Mouse (Mus musculus) limb, embryonic 11.5 days (tissue): ENCODE results near the gene Zc3h12a. TPM values are rescaled to one million over a fixed set of nuclear protein-coding genes. Genes with fewer than 3 reads are reported as not detected.

Experiments used
- ATAC-seq: fragments of 200-750 bp; cut with Nextera tagmentation; 2 replicates; pipeline ENCODE4 v1.8.0; 2017; ENCODE audit warnings: low read depth; ENCODE audit not compliant: insufficient number of reproducible peaks, low FRiP score, low TSS enrichment
- DNase-seq: peaks from one replicate; pipeline ENCODE4 v3.0.0-alpha.2; 2015; ENCODE audit warnings: low spot score
- H3K27ac ChIP-seq: fragments of 300-500 bp; sonication (generic); replicated peaks from 2 replicates; pipeline ENCODE4 v1.5.1; 2014; ENCODE audit warnings: low read depth, mild to moderate bottlenecking, low read length
- H3K27me3 ChIP-seq: fragments of 300-500 bp; sonication (generic); 2 replicates; pipeline ENCODE4 v1.6.1; 2014; ENCODE audit warnings: mild to moderate bottlenecking, low read length, mixed read lengths; ENCODE audit not compliant: control insufficient read depth, insufficient read depth
- H3K36me3 ChIP-seq: fragments of 300-500 bp; sonication (generic); 2 replicates; pipeline ENCODE4 v1.6.1; 2014; ENCODE audit warnings: mild to moderate bottlenecking, low read length, moderate library complexity, mixed read lengths; ENCODE audit not compliant: control insufficient read depth, insufficient read depth
- H3K4me1 ChIP-seq: fragments of 300-500 bp; sonication (generic); 2 replicates; pipeline ENCODE4 v1.6.1; 2014; ENCODE audit warnings: low read length, mixed read lengths; ENCODE audit not compliant: control insufficient read depth, insufficient read depth
- H3K4me2 ChIP-seq: fragments of 300-500 bp; sonication (generic); 2 replicates; pipeline ENCODE4 v1.6.1; 2014; ENCODE audit warnings: low read depth, mild to moderate bottlenecking, moderate library complexity; ENCODE audit not compliant: severe bottlenecking
- H3K4me3 ChIP-seq: fragments of 300-500 bp; sonication (generic); 2 replicates; pipeline ENCODE4 v1.5.1; 2014; ENCODE audit warnings: low read depth, low read length
- H3K9ac ChIP-seq: fragments of 300-500 bp; sonication (generic); 2 replicates; pipeline ENCODE4 v1.6.1; 2014; ENCODE audit warnings: mild to moderate bottlenecking, low read length
- H3K9me3 ChIP-seq: fragments of 300-500 bp; sonication (generic); 2 replicates; pipeline ENCODE4 v1.6.1; 2016; ENCODE audit warnings: low read length; ENCODE audit not compliant: control insufficient read depth
- WGBS: fragments of 180-500 bp; shearing (Covaris S2); extraction: QIAGEN DNeasy Blood & Tissue Kit; methylation state at CpG from one replicate; pipeline ENCODE4 v1.1.7; 2014; 5-methylcytosine and 5-hydroxymethylcytosine counted together
- polyA plus RNA-seq: library from polyadenylated mRNA; unstranded; fragments of >200 nt; fragmentation: Nextera tagmentation; extraction: Ambion mirVana; gene quantifications from 2 replicates; pipeline ENCODE4 v1.2.1, GENCODE M21; 2014

Zc3h12a gene
- polyA plus RNA-seq, 1 experiment from 2014 or later, result 0.63 TPM

DNA sequence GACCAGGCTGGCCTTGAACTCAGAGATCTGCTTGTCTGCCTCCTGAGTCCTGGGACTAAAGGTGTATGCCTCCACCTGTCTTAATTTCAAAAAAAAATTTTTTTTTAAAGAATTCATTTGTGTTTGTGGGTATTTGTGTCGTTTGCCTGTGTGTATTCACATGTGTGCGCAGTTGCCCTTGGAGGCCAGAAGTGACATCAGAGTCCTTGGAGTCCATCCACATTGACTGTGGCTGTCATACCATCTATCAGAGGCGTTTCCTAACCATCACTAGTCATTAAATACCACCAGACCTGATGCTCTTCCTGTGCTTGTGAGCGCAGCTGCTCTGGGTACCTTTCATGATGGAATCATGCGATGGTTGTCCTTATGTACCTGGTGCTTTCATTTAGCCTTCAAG, 28.0 kb upstream of the Zc3h12a start:
- ATAC-seq (no peak), DNase-seq (no peak)
- H3K4me1 ChIP-seq, result no peaks in the 10 kb centered on the region
- no peaks in the 10 kb centered on the region for H3K27me3 ChIP-seq
- WGBS, result 85% methylated on average over 5 of the region's 5 CpGs
- no peak overlapping the region for H3K27ac ChIP-seq
- no peaks in the 10 kb centered on the region for H3K9me3 ChIP-seq
- H3K9ac ChIP-seq, result no peak overlapping the region
- H3K4me2 ChIP-seq, result no peak overlapping the region
- H3K36me3 ChIP-seq, result no peaks in the 10 kb centered on the region
- H3K4me3 ChIP-seq, result no peak overlapping the region

DNA sequence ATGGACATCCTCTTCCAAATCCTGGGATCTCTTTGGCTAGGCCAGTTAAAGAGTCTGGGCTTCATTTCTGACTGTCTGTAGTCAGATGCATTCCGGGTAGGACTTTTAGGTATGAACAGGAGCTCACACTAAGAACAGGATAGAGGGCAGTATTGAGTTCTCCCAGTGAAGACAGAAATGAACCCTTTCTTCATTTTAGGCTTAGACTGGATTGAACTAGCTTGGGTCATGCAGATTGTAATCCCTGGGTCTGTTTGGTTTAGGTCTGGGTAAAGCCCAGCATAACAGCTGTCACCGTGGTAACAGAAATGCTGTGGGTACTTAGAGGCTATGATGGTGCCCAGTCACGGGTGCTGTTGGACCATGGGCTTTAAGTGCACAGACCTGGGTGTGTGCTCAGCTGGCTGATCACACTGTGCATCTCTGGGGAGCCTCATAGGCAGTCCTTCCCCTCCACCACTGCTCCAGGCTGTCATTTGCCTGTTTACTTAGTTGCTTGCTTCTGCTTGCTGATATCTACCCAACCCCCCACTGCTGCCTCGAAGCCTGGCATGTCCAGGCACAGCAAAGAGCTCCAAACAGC, 26.1 kb upstream of the Zc3h12a start:
- no peaks in the 10 kb centered on the region for H3K36me3 ChIP-seq
- ATAC-seq, result no peak
- no peaks in the 10 kb centered on the region for H3K9me3 ChIP-seq
- no peak overlapping the region for H3K9ac ChIP-seq
- H3K4me2 ChIP-seq, result no peak overlapping the region
- DNase-seq, result no peak
- 72% methylated on average over 4 of the region's 4 CpGs for WGBS
- no peak overlapping the region for H3K4me3 ChIP-seq
- H3K27me3 ChIP-seq, result no peaks in the 10 kb centered on the region
- peaks cover 11% of the 10 kb centered on the region; the same call in 1 of the 2 replicates for H3K4me1 ChIP-seq
- no peak overlapping the region for H3K27ac ChIP-seq

DNA sequence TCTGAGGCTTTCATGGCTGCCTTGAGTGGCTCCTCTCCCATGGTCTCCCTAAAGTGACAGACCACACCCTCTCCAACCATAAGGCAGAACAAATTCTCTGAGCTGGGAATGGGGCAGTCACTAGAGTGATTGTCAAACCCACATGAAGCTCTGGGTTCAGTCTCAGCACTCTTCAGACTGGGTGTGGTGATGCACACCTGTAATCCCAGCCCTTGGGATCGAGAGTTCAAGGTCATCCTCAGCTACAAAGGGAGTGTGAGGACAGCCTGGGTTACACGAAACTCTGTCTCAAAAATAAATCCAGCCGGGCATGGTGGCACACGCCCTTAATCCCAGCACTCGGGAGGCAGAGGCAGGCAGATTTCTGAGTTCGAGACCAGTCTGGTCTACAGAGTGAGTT, 24.8 kb upstream of the Zc3h12a start:
- Histone ChIP-seq H3K4me1 (peaks cover 11% of the 10 kb centered on the region; the same call in 1 of the 2 replicates), H3K36me3 (no peaks in the 10 kb centered on the region), H3K9me3 (no peaks in the 10 kb centered on the region), H3K4me2 (no peak overlapping the region), H3K27ac (no peak overlapping the region), H3K27me3 (no peaks in the 10 kb centered on the region), H3K4me3 (no peak overlapping the region), H3K9ac (no peak overlapping the region)
- no peak for ATAC-seq
- DNase-seq, result no peak
- 87% methylated on average over 6 of the region's 6 CpGs for WGBS

DNA sequence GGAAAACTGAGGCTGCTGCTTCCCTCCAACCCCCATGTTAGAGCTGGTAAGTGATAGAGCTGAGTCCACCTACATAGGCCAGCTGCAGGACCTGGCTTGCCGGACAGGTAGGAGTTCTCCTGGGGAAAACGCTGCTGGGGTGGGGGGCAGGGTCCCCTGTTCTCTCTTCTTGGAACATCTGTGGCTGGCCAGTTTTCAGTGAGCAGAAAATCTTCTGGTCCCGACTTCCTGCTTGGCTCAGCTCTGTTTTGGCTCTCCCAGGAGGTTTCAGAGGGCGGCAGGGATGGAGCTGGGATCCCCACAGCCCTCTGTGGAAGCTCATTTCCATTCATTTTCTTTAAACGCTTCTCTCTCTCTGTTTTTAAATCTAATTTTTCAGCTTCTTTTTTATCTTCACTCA, 21.8 kb upstream of the Zc3h12a start:
- peaks cover 17% of the 10 kb centered on the region for H3K4me1 ChIP-seq
- H3K36me3 ChIP-seq, result no peaks in the 10 kb centered on the region
- no peaks in the 10 kb centered on the region for H3K27me3 ChIP-seq
- no peak overlapping the region for H3K4me3 ChIP-seq
- WGBS, result 34% methylated on average over 5 of the region's 5 CpGs
- no peak for ATAC-seq
- no peak for DNase-seq
- H3K9ac ChIP-seq, result no peak overlapping the region
- no peak overlapping the region for H3K4me2 ChIP-seq
- H3K27ac ChIP-seq, result no peak overlapping the region
- no peaks in the 10 kb centered on the region for H3K9me3 ChIP-seq

DNA sequence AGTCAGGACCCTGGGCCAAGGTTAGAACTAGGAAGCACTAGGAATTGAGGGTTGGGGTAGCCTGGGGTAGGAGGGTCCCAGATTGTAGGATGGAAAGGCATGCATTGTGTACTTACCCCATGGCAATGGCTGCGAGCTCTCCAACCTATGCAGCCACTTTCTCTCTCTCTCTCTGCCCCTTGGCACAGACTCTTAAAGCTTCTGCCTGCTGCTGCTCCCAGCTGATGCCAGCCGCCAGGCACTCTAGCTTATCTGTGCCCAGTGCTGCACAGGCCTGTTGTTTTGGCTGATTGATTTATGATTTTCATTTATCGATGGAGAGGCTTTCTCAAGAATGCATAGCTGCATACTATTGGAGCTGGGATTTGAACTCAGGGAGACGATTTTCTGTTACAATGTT, 20.3 kb upstream of the Zc3h12a start:
- ATAC-seq (no peak), DNase-seq (no peak)
- Histone ChIP-seq H3K4me1 (peaks cover 17% of the 10 kb centered on the region), H3K9ac (no peak overlapping the region), H3K4me3 (no peak overlapping the region), H3K4me2 (no peak overlapping the region), H3K9me3 (no peaks in the 10 kb centered on the region), H3K27me3 (no peaks in the 10 kb centered on the region), H3K36me3 (no peaks in the 10 kb centered on the region), H3K27ac (no peak overlapping the region)
- 89% methylated on average over 4 of the region's 4 CpGs for WGBS

DNA sequence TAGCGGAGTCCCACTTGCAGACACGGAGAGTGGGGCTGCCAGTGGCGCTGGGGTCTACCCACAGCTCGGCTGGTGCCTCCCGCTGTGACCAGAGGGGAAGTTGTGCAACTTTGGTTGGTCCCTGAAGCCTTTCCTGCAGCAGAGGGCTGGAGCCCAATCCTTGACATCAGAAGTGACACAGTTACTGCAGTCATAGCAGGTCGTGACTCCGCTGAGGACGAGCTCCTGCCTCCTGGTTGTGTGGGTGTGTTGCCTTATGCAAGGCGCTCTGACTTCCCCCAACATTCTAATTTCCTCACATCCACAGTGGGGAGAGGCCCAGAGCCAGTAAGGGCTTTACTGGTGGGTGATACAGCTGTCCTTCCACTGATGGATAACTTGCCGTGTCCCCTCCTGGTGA, 17.6 kb upstream of the Zc3h12a start:
- H3K4me2 ChIP-seq, result no peak overlapping the region
- H3K27me3 ChIP-seq, result no peaks in the 10 kb centered on the region
- H3K4me3 ChIP-seq, result no peak overlapping the region
- no peak for DNase-seq
- H3K27ac ChIP-seq, result no peak overlapping the region
- peaks cover 14% of the 10 kb centered on the region for H3K4me1 ChIP-seq
- H3K9me3 ChIP-seq, result no peaks in the 10 kb centered on the region
- no peak for ATAC-seq
- WGBS, result 27% methylated on average over 10 of the region's 10 CpGs
- no peak overlapping the region for H3K9ac ChIP-seq
- no peaks in the 10 kb centered on the region for H3K36me3 ChIP-seq

DNA sequence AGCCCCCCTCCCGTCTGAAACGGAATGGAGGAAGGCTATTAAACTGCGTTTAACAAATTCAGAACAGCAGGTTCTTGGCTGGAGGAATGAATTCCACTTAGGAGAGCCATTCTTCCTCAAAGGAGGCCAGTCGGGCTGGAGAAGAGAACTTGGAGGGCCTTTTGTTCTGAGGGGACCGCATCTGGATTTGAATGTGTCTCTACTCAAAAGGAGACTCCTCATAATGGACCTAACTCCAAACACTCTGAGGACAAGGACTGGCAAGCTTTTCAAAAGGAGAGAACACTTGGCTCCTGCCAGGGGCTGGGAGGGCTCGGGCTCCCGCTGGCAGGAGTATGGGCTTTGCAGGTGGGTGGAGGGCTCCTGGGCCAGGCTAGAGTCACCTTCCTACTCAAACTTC, 17.0 kb upstream of the Zc3h12a start:
- Histone ChIP-seq H3K4me1 (peaks cover 9% of the 10 kb centered on the region), H3K9me3 (no peaks in the 10 kb centered on the region), H3K9ac (no peak overlapping the region), H3K36me3 (no peaks in the 10 kb centered on the region), H3K4me2 (no peak overlapping the region), H3K4me3 (no peak overlapping the region), H3K27me3 (no peaks in the 10 kb centered on the region), H3K27ac (no peak overlapping the region)
- 44% methylated on average over 7 of the region's 7 CpGs for WGBS
- ATAC-seq, result no peak
- no peak for DNase-seq

DNA sequence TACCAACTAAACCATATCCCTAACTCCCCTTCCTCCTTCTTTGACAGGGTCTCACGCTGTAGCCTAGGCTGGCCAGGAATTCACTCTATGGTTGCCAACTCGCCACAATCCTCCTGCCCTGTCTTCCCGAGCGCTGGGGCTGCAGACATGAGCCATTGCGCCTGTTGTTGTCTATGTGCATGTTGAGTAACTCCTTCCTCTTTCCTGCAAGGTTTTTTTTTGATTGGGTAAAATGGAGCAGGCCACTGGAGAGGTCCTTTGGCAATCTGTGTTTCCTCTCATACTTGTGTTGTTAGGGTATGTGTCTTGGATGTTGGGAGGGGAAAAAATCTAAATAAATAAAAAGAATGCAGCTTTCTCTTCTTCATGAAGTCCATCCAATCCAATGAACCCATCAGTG, 16.6 kb upstream of the Zc3h12a start:
- Histone ChIP-seq H3K4me3 (no peak overlapping the region), H3K9ac (no peak overlapping the region), H3K36me3 (no peaks in the 10 kb centered on the region), H3K4me2 (no peak overlapping the region), H3K27ac (no peak overlapping the region), H3K9me3 (no peaks in the 10 kb centered on the region), H3K27me3 (no peaks in the 10 kb centered on the region), H3K4me1 (peaks cover 6% of the 10 kb centered on the region)
- no peak for DNase-seq
- no peak for ATAC-seq
- 84% methylated on average over 5 of the region's 5 CpGs for WGBS

DNA sequence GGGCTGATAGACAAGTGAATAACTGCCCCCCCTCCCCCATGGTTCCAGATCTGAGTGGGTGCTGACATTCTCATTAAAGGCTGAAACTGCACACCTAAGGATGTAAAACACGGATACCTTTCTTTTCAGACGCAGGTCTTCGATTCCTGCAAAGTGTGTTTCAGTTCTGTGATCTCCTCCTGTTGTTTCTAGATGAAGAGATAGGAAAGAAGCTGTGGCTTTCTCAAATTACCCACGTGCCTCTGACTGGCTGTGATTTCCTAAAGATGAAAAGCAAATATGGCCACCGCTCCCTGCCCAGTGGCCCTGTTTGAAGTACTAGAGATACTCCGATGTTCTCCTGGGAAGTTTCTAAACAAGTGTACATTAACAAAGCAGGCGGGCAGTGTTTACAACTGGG, 10.7 kb upstream of the Zc3h12a start:
- DNase-seq (no peak), ATAC-seq (no peak)
- H3K9ac ChIP-seq, result no peak overlapping the region
- H3K36me3 ChIP-seq, result no peaks in the 10 kb centered on the region
- H3K27ac ChIP-seq, result no peak overlapping the region
- no peak overlapping the region for H3K4me3 ChIP-seq
- H3K4me2 ChIP-seq, result no peak overlapping the region
- H3K9me3 ChIP-seq, result no peaks in the 10 kb centered on the region
- 70% methylated on average over 7 of the region's 7 CpGs for WGBS
- no peaks in the 10 kb centered on the region for H3K4me1 ChIP-seq
- no peaks in the 10 kb centered on the region for H3K27me3 ChIP-seq
